Mouse (Mus musculus) limb, embryonic 14.5 days (tissue): ENCODE results near the gene Gm10160. TPM values are rescaled to one million over a fixed set of nuclear protein-coding genes. Genes with fewer than 3 reads are reported as not detected.
A peak's percentile ranks its signal among the peaks of the same experiment; 100 is the strongest.

Source experiments
- ATAC-seq: fragments of 200-750 bp; cut with Nextera tagmentation; 2 replicates; pipeline ENCODE4 v1.8.0; 2017; ENCODE audit warnings: low read depth, moderate number of reproducible peaks, moderate TSS enrichment; ENCODE audit not compliant: low FRiP score
- DNase-seq: peaks from one replicate; pipeline ENCODE4 v3.0.0-alpha.2; 2015; ENCODE audit warnings: low spot score
- H3K27ac ChIP-seq: fragments of 300-500 bp; sonication (generic); replicated peaks from 2 replicates; pipeline ENCODE4 v1.5.1; 2014; ENCODE audit warnings: low read depth, mild to moderate bottlenecking, low read length, moderate library complexity, mixed read lengths
- H3K27me3 ChIP-seq: fragments of 300-500 bp; sonication (generic); 2 replicates; pipeline ENCODE4 v1.6.1; 2014; ENCODE audit warnings: low read length, mixed read lengths; ENCODE audit not compliant: control insufficient read depth, insufficient read depth
- H3K36me3 ChIP-seq: fragments of 300-500 bp; sonication (generic); 2 replicates; pipeline ENCODE4 v1.6.1; 2014; ENCODE audit warnings: mild to moderate bottlenecking, low read length, moderate library complexity, mixed read lengths; ENCODE audit not compliant: control insufficient read depth, insufficient read depth
- H3K4me1 ChIP-seq: fragments of 300-500 bp; sonication (generic); 2 replicates; pipeline ENCODE4 v1.6.1; 2014; ENCODE audit warnings: antibody characterized with exemption, low read length, mixed read lengths; ENCODE audit not compliant: control insufficient read depth, insufficient read depth
- H3K4me2 ChIP-seq: fragments of 300-500 bp; sonication (generic); replicated peaks from 2 replicates; pipeline ENCODE4 v1.6.1; 2014; ENCODE audit warnings: low read depth, mild to moderate bottlenecking, low read length, moderate library complexity; ENCODE audit not compliant: severe bottlenecking
- H3K4me3 ChIP-seq: fragments of 300-500 bp; sonication (generic); replicated peaks from 2 replicates; pipeline ENCODE4 v1.5.1; 2014; ENCODE audit warnings: low read length
- H3K9ac ChIP-seq: fragments of 300-500 bp; sonication (generic); 2 replicates; pipeline ENCODE4 v1.6.1; 2014; ENCODE audit warnings: mild to moderate bottlenecking, low read depth, low read length, moderate library complexity; ENCODE audit not compliant: severe bottlenecking
- H3K9me3 ChIP-seq: fragments of 300-500 bp; sonication (generic); 2 replicates; pipeline ENCODE4 v1.6.1; 2016; ENCODE audit warnings: low read length; ENCODE audit not compliant: control insufficient read depth
- POLR2A ChIP-seq: fragments of 200-500 bp; IDR thresholded peaks from 2 replicates; pipeline ENCODE4 v1.8.0; 2012; ENCODE audit warnings: inconsistent platforms, mild to moderate bottlenecking, moderate library complexity, borderline replicate concordance; ENCODE audit not compliant: insufficient read depth, insufficient read length; ENCODE audit errors: extremely low read depth
- WGBS: fragments of 180-500 bp; shearing (Covaris S2); extraction: QIAGEN DNeasy Blood & Tissue Kit; methylation state at CpG from one replicate; pipeline ENCODE4 v1.1.7; 2014; 5-methylcytosine and 5-hydroxymethylcytosine counted together
- polyA plus RNA-seq, 2 experiments: library from polyadenylated mRNA; depleted of rRNA in 1 of 2; stranded (reverse) in 1 of 2; unstranded in 1 of 2; fragments of >200 nt; fragmentation: Nextera tagmentation in 1 of 2; extraction: Ambion mirVana in 1 of 2; gene quantifications; 2 replicates each; pipeline versions ENCODE4 v1.2.1 to v1.2.3; 2012 to 2014

Gene Gm10160
- polyA plus RNA-seq, 2 experiments = not detected

GRCm38 (mm10) chr7:81828681-81829378 lies 26.8 kb downstream of the Gm10160 start:
- Histone ChIP-seq H3K36me3 (0 out of 2 replicates have a peak, but pooled peaks cover 2% of the 10 kb centered on the region), H3K4me3 (peak overlapping the region; percentile 78), H3K27me3 (no peaks in the 10 kb centered on the region), H3K9ac (peak overlapping the region; percentile 82), H3K9me3 (no peaks in the 10 kb centered on the region), H3K4me2 (peak overlapping the region; percentile 61), H3K4me1 (peaks cover 28% of the 10 kb centered on the region), H3K27ac (peak overlapping the region; percentile 93)
- DNase-seq (no peak), ATAC-seq (peak; percentile 75)
- WGBS = 0% methylated on average over 40 of the region's 91 CpGs
- TF ChIP-seq POLR2A = no peak

GRCm38 (mm10) chr7:81827806-81828667 lies 27.6 kb downstream of the Gm10160 start:
- Histone ChIP-seq H3K9ac (peak overlapping the region; percentile 82), H3K9me3 (no peaks in the 10 kb centered on the region), H3K27ac (peak overlapping the region; percentile 93), H3K27me3 (no peaks in the 10 kb centered on the region), H3K4me2 (peak overlapping the region; percentile 61), H3K4me3 (peak overlapping the region; percentile 78), H3K36me3 (0 out of 2 replicates have a peak, but pooled peaks cover 4% of the 10 kb centered on the region), H3K4me1 (peaks cover 28% of the 10 kb centered on the region)
- WGBS = 26% methylated on average over 17 of the region's 17 CpGs
- ATAC-seq = no peak
- no peak for TF ChIP-seq POLR2A
- no peak for DNase-seq

DNA sequence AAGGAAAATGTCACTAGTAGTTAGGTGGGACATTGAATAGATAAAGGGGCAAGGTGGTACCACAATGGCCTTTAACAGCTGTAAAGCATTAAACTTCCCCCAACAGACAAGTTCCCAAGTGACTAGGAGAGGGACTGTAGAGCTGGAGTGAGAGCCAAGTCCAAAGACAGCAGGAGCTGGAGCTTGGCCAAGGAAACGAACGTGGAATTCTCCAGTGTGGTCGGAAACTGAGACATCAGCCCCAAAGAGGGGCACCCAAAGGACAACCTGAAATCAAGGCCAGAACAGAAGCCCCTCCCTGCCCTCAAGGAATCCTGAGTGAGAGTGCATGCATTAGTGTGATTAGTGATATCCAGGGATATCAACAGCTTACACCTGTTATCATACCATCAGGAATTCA lies 30.2 kb downstream of the Gm10160 start:
- Histone ChIP-seq H3K9me3 (no peaks in the 10 kb centered on the region), H3K36me3 (0 out of 2 replicates have a peak, but pooled peaks cover 4% of the 10 kb centered on the region), H3K4me2 (no peak overlapping the region), H3K27me3 (no peaks in the 10 kb centered on the region), H3K4me1 (peaks cover 28% of the 10 kb centered on the region), H3K27ac (no peak overlapping the region), H3K9ac (no peak overlapping the region), H3K4me3 (no peak overlapping the region)
- ATAC-seq (no peak), DNase-seq (no peak)
- no peak for TF ChIP-seq POLR2A
- 30% methylated on average over 3 of the region's 3 CpGs for WGBS

- DNase-seq = no peak
- Histone ChIP-seq H3K4me1 (peaks cover 28% of the 10 kb centered on the region), H3K9me3 (no peaks in the 10 kb centered on the region), H3K36me3 (0 out of 2 replicates have a peak, but pooled peaks cover 4% of the 10 kb centered on the region), H3K27me3 (no peaks in the 10 kb centered on the region), H3K4me3 (no peak overlapping the region), H3K27ac (no peak overlapping the region), H3K9ac (no peak overlapping the region), H3K4me2 (no peak overlapping the region)
- ATAC-seq = no peak
- no peak for TF ChIP-seq POLR2A
- 74% methylated on average over 3 of the region's 3 CpGs for WGBS
Measured at GRCm38 (mm10) chr7:81824906-81825305, 30.7 kb downstream of the Gm10160 start.

GRCm38 (mm10) chr7:81806067-81806466 lies 49.5 kb downstream of the Gm10160 start:
- H3K4me1 ChIP-seq = no peaks in the 10 kb centered on the region
- WGBS = 82% methylated on average over 5 of the region's 5 CpGs
- peaks cover 21% of the 10 kb centered on the region for H3K36me3 ChIP-seq
- no peaks in the 10 kb centered on the region for H3K9me3 ChIP-seq
- ATAC-seq (0 out of 2 replicates have a peak, but pooled peaks have one; percentile 30), DNase-seq (peak; percentile 29)
- H3K27ac ChIP-seq = no peak overlapping the region; the same call in 1 of the 2 replicates
- H3K4me2 ChIP-seq = no peak overlapping the region
- H3K9ac ChIP-seq = no peak overlapping the region
- no peak for TF ChIP-seq POLR2A
- H3K4me3 ChIP-seq = no peak overlapping the region
- no peaks in the 10 kb centered on the region for H3K27me3 ChIP-seq

Other genes starting within 250 kb of the Gm10160 start
- gene Homer2, start 148.3 kb downstream of the Gm10160 start, polyA plus RNA-seq (2012; rRNA removed) = 15.3 and 15.5 TPM in 2 replicates
- 25.8 and 29.6 TPM in 2 replicates for gene Homer2, start 148.3 kb downstream of the Gm10160 start, polyA plus RNA-seq (2014; fragmentation: Nextera tagmentation; extraction: Ambion mirVana)
- 38.8 and 46.8 TPM in 2 replicates for gene Ramac, start 92.9 kb downstream of the Gm10160 start, polyA plus RNA-seq (2012; rRNA removed)
- gene Ramac, start 92.9 kb downstream of the Gm10160 start, polyA plus RNA-seq (2014; fragmentation: Nextera tagmentation; extraction: Ambion mirVana) = 103 TPM in 2 replicates
- 41.3 and 52.9 TPM in 2 replicates for gene 3110040N11Rik, start 66.3 kb downstream of the Gm10160 start, polyA plus RNA-seq (2012; rRNA removed)
- gene 3110040N11Rik, start 66.3 kb downstream of the Gm10160 start, polyA plus RNA-seq (2014; fragmentation: Nextera tagmentation; extraction: Ambion mirVana) = 54.7 and 63.5 TPM in 2 replicates
- gene Btbd1, start 26.4 kb downstream of the Gm10160 start, polyA plus RNA-seq (2012; rRNA removed) = 48.1 and 62.1 TPM in 2 replicates
- gene Btbd1, start 26.4 kb downstream of the Gm10160 start, polyA plus RNA-seq (2014; fragmentation: Nextera tagmentation; extraction: Ambion mirVana) = 86.3 and 92.2 TPM in 2 replicates
- 49.0 and 56.7 TPM in 2 replicates for gene Tm6sf1, start 3.2 kb upstream of the Gm10160 start, polyA plus RNA-seq (2012; rRNA removed)
- gene Tm6sf1, start 3.2 kb upstream of the Gm10160 start, polyA plus RNA-seq (2014; fragmentation: Nextera tagmentation; extraction: Ambion mirVana) = 21.2 and 26.6 TPM in 2 replicates
- 17.9 and 18.2 TPM in 2 replicates for gene Hdgfl3, start 78.7 kb upstream of the Gm10160 start, polyA plus RNA-seq (2012; rRNA removed)
- 21.3 and 26.3 TPM in 2 replicates for gene Hdgfl3, start 78.7 kb upstream of the Gm10160 start, polyA plus RNA-seq (2014; fragmentation: Nextera tagmentation; extraction: Ambion mirVana)
- gene Bnc1, start 136.5 kb upstream of the Gm10160 start, polyA plus RNA-seq (2012; rRNA removed) = 1.9 and 2.5 TPM in 2 replicates
- 1.8 and 2.2 TPM in 2 replicates for gene Bnc1, start 136.5 kb upstream of the Gm10160 start, polyA plus RNA-seq (2014; fragmentation: Nextera tagmentation; extraction: Ambion mirVana)